Mouse (Mus musculus): ENCODE measurements around the gene Olfr1306. TPM values are rescaled to one million over a fixed set of nuclear protein-coding genes. Genes with fewer than 3 reads are reported as not detected.

The Olfr1306 gene
- not detected in 2 replicates for polyA plus RNA-seq (2015; fragmentation: Nextera tagmentation; extraction: Ambion mirVana)

GRCm38 (mm10) chr2:111916171-111916570 lies at the start of gene Olfr1306:
Gene Olfr1306 (minus strand): TSS chr2:111916271.

DNA sequence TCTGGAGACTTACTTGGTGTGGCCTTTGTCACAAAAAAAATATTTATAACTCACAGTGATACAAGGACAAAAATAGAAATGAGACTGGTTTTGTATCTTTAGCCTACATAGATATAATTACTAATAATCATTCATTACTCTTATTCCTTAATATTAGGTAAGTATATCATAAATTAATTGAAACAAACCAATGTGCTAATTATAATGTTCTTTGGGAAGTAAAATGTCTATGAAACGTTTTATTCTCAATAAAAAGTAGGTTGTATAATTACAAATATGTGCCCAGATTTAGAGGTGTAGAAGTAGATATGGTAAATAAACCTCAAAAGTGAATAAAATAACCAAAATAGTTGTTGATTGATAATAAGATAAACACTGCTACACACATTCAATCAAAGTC lies 48.8 kb upstream of the Olfr1306 start, which contains the start of gene Olfr1308:
Olfr1308 (minus strand) TSS at position 101 of the 400 bp plus-strand sequence.

GRCm38 (mm10) chr2:111949340-111949739 lies 33.3 kb upstream of the Olfr1306 start, which contains the start of gene Olfr1307:
Gene Olfr1307 (minus strand): TSS chr2:111949440.

DNA sequence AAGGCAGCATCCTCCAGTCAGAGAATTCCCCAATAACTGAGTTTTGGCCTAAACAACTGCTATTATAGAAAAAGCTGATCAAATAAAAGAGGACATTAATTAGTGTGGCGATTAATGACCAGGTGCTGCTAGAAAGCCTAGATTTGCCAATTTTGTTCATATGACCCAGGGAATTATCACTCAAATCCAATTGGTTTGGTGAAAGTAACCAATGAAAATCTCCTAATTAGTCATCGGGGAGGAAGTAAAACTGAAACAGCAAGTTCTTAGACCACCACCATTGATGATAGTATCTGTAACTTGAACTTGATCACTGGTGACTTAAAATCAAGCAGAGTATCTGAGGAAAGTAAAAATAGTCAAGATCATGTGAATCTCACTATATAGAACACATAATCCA lies 39.0 kb downstream of the Olfr1306 start, which contains the start of gene Olfr1305:
Olfr1305 (minus strand) TSS at position 101 of the 400 bp plus-strand sequence.

Other genes starting within 250 kb of the Olfr1306 start
- gene Olfr1301, start 165.3 kb downstream of the Olfr1306 start, polyA plus RNA-seq (2015; fragmentation: Nextera tagmentation; extraction: Ambion mirVana) = not detected in 2 replicates
- not detected in 2 replicates for gene Olfr1302, start 138.8 kb downstream of the Olfr1306 start, polyA plus RNA-seq (2015; fragmentation: Nextera tagmentation; extraction: Ambion mirVana)
- gene Olfr1303, start 95.9 kb downstream of the Olfr1306 start, polyA plus RNA-seq (2015; fragmentation: Nextera tagmentation; extraction: Ambion mirVana) = not detected in 2 replicates
- not detected in 2 replicates for gene Olfr1305, start 39.1 kb downstream of the Olfr1306 start, polyA plus RNA-seq (2015; fragmentation: Nextera tagmentation; extraction: Ambion mirVana)
- not detected in 2 replicates for gene Olfr1307, start 33.2 kb upstream of the Olfr1306 start, polyA plus RNA-seq (2015; fragmentation: Nextera tagmentation; extraction: Ambion mirVana)
- not detected in 2 replicates for gene Olfr1308, start 48.7 kb upstream of the Olfr1306 start, polyA plus RNA-seq (2015; fragmentation: Nextera tagmentation; extraction: Ambion mirVana)
- not detected in 2 replicates for gene Olfr1309, start 74.0 kb upstream of the Olfr1306 start, polyA plus RNA-seq (2015; fragmentation: Nextera tagmentation; extraction: Ambion mirVana)
- gene Olfr1310, start 96.4 kb upstream of the Olfr1306 start, polyA plus RNA-seq (2015; fragmentation: Nextera tagmentation; extraction: Ambion mirVana) = not detected in 2 replicates
- gene Olfr1311, start 108.1 kb upstream of the Olfr1306 start, polyA plus RNA-seq (2015; fragmentation: Nextera tagmentation; extraction: Ambion mirVana) = not detected in 2 replicates
- gene Olfr1312, start 134.0 kb upstream of the Olfr1306 start, polyA plus RNA-seq (2015; fragmentation: Nextera tagmentation; extraction: Ambion mirVana) = not detected in 2 replicates
- gene Olfr1313, start 161.6 kb upstream of the Olfr1306 start, polyA plus RNA-seq (2015; fragmentation: Nextera tagmentation; extraction: Ambion mirVana) = not detected in 2 replicates
- not detected in 2 replicates for gene Olfr1314, start 180.5 kb upstream of the Olfr1306 start, polyA plus RNA-seq (2015; fragmentation: Nextera tagmentation; extraction: Ambion mirVana)
- gene Olfr1315-ps1, start 199.2 kb upstream of the Olfr1306 start, polyA plus RNA-seq (2015; fragmentation: Nextera tagmentation; extraction: Ambion mirVana) = not detected in 2 replicates
- gene Olfr1316, start 218.7 kb upstream of the Olfr1306 start, polyA plus RNA-seq (2015; fragmentation: Nextera tagmentation; extraction: Ambion mirVana) = not detected in 2 replicates
- not detected in 2 replicates for gene Olfr1317, start 224.1 kb upstream of the Olfr1306 start, polyA plus RNA-seq (2015; fragmentation: Nextera tagmentation; extraction: Ambion mirVana)
- 0.04 TPM in 1 of 2 replicates, not detected in the other for gene Olfr1318, start 237.9 kb upstream of the Olfr1306 start, polyA plus RNA-seq (2015; fragmentation: Nextera tagmentation; extraction: Ambion mirVana)

All from spleen, postnatal 0 days (tissue).